Mouse (Mus musculus): ENCODE results near the gene Ghrhr. TPM values are rescaled to one million over a fixed set of nuclear protein-coding genes. Genes with fewer than 3 reads are reported as not detected.

Ghrhr gene
- polyA plus RNA-seq, 1 experiment from 2014 or later = not detected

- Histone ChIP-seq H3K4me3 (no peak overlapping the region), H3K36me3 (no peaks in the 10 kb centered on the region), H3K4me1 (replicated peaks) (no peaks in the 10 kb centered on the region), H3K9ac (no peak overlapping the region), H3K27ac (no peak overlapping the region), H3K9me3 (replicated peaks) (no peaks in the 10 kb centered on the region), H3K27me3 (peaks cover 6% of the 10 kb centered on the region; the same call in 1 of the 2 replicates), H3K4me2 (no peak overlapping the region)
- ATAC-seq (replicated peaks; ENCODE audit: insufficient number of reproducible peaks, insufficient read depth, low FRiP score, low read depth) = no peak
- WGBS = 50% methylated on average over 3 of the region's 3 CpGs
Observed at GRCm38 (mm10) chr6:55420411-55420810, 44.3 kb downstream of the Ghrhr start.

GRCm38 (mm10) chr6:55420869-55421361 is 44.8 kb downstream of the Ghrhr start:
- 61% methylated on average over 1 of the region's 1 CpGs for WGBS
- Histone ChIP-seq H3K4me3 (no peak overlapping the region), H3K27me3 (peaks cover 6% of the 10 kb centered on the region; the same call in 1 of the 2 replicates), H3K4me1 (replicated peaks) (no peaks in the 10 kb centered on the region), H3K9ac (no peak overlapping the region), H3K9me3 (replicated peaks) (no peaks in the 10 kb centered on the region), H3K4me2 (no peak overlapping the region), H3K36me3 (no peaks in the 10 kb centered on the region), H3K27ac (no peak overlapping the region)
- ATAC-seq (replicated peaks; ENCODE audit: insufficient number of reproducible peaks, insufficient read depth, low FRiP score, low read depth) = no peak

- no peak overlapping the region for H3K4me3 ChIP-seq
- H3K9ac ChIP-seq = no peak overlapping the region
- no peaks in the 10 kb centered on the region for H3K36me3 ChIP-seq
- 0 out of 2 replicates have a peak, but pooled peaks cover 2% of the 10 kb centered on the region for H3K27me3 ChIP-seq
- no peak overlapping the region for H3K27ac ChIP-seq
- no peaks in the 10 kb centered on the region for H3K9me3 ChIP-seq (replicated peaks)
- no peak overlapping the region for H3K4me2 ChIP-seq
- H3K4me1 ChIP-seq (replicated peaks) = peaks cover 5% of the 10 kb centered on the region; the same call in 1 of the 2 replicates
- ATAC-seq (replicated peaks; ENCODE audit: insufficient number of reproducible peaks, insufficient read depth, low FRiP score, low read depth) = no peak
Observed at GRCm38 (mm10) chr6:55432121-55432520, 56.0 kb downstream of the Ghrhr start.

- H3K36me3 ChIP-seq = no peaks in the 10 kb centered on the region
- peaks cover 7% of the 10 kb centered on the region; the same call in 1 of the 2 replicates for H3K27me3 ChIP-seq
- no peak overlapping the region for H3K9ac ChIP-seq
- H3K9me3 ChIP-seq (replicated peaks) = no peaks in the 10 kb centered on the region
- H3K4me3 ChIP-seq = no peak overlapping the region
- no peak overlapping the region for H3K4me2 ChIP-seq
- peaks cover 5% of the 10 kb centered on the region; the same call in 1 of the 2 replicates for H3K4me1 ChIP-seq (replicated peaks)
- no peak overlapping the region for H3K27ac ChIP-seq
- peak; percentile 77 for ATAC-seq (replicated peaks; ENCODE audit: insufficient number of reproducible peaks, insufficient read depth, low FRiP score, low read depth)
- WGBS = 27% methylated on average over 3 of the region's 3 CpGs
Observed at GRCm38 (mm10) chr6:55434360-55434759, 58.3 kb downstream of the Ghrhr start.

GRCm38 (mm10) chr6:55435266-55436159 is 59.4 kb downstream of the Ghrhr start:
- H3K27me3 ChIP-seq = peaks cover 8% of the 10 kb centered on the region; the same call in 1 of the 2 replicates
- H3K9me3 ChIP-seq (replicated peaks) = no peaks in the 10 kb centered on the region
- H3K4me3 ChIP-seq = no peak overlapping the region
- ATAC-seq (replicated peaks; ENCODE audit: insufficient number of reproducible peaks, insufficient read depth, low FRiP score, low read depth) = no peak
- H3K9ac ChIP-seq = no peak overlapping the region
- WGBS = 56% methylated on average over 8 of the region's 8 CpGs
- H3K4me2 ChIP-seq = no peak overlapping the region
- H3K4me1 ChIP-seq (replicated peaks) = peaks cover 5% of the 10 kb centered on the region; the same call in 1 of the 2 replicates
- H3K36me3 ChIP-seq = no peaks in the 10 kb centered on the region
- H3K27ac ChIP-seq = no peak overlapping the region

GRCm38 (mm10) chr6:55437919-55438318 is 61.8 kb downstream of the Ghrhr start:
- Histone ChIP-seq H3K9ac (no peak overlapping the region), H3K27me3 (peaks cover 21% of the 10 kb centered on the region), H3K4me3 (no peak overlapping the region), H3K4me2 (no peak overlapping the region), H3K36me3 (no peaks in the 10 kb centered on the region), H3K4me1 (replicated peaks) (peaks cover 5% of the 10 kb centered on the region; the same call in 1 of the 2 replicates), H3K9me3 (replicated peaks) (no peaks in the 10 kb centered on the region), H3K27ac (no peak overlapping the region)
- no peak for ATAC-seq (replicated peaks; ENCODE audit: insufficient number of reproducible peaks, insufficient read depth, low FRiP score, low read depth)
- WGBS = 22% methylated on average over 3 of the region's 3 CpGs

Other genes with a start within 250 kb of the Ghrhr start
- 10.2 and 11.9 TPM in 2 replicates for gene Crhr2, start 243.3 kb upstream of the Ghrhr start, polyA plus RNA-seq (2015; fragmentation: Nextera tagmentation; extraction: Ambion mirVana)
- 0.13 TPM in 1 of 2 replicates, not detected in the other for gene Inmt, start 201.3 kb upstream of the Ghrhr start, polyA plus RNA-seq (2015; fragmentation: Nextera tagmentation; extraction: Ambion mirVana)
- 6.2 and 7.7 TPM in 2 replicates for gene Mindy4, start 172.9 kb upstream of the Ghrhr start, polyA plus RNA-seq (2015; fragmentation: Nextera tagmentation; extraction: Ambion mirVana)
- 42.8 and 51.1 TPM in 2 replicates for gene Aqp1, start 39.9 kb upstream of the Ghrhr start, polyA plus RNA-seq (2015; fragmentation: Nextera tagmentation; extraction: Ambion mirVana)
- gene Adcyap1r1, start 75.7 kb downstream of the Ghrhr start, polyA plus RNA-seq (2015; fragmentation: Nextera tagmentation; extraction: Ambion mirVana) = 2.6 and 4.2 TPM in 2 replicates

All from heart, embryonic 15.5 days (tissue).